Mouse (Mus musculus) intestine, embryonic 16.5 days (tissue): Measurements from ENCODE around the gene Cfdp1. TPM values are rescaled to one million over a fixed set of nuclear protein-coding genes. Genes with fewer than 3 reads are reported as not detected.

Experiments used
- ATAC-seq: fragments of 200-750 bp; cut with Nextera tagmentation; 2 replicates; pipeline ENCODE4 v1.8.0; 2017; ENCODE audit warnings: moderate TSS enrichment, moderate library complexity
- H3K27ac ChIP-seq: fragments of 300-500 bp; sonication (generic); 2 replicates; pipeline ENCODE4 v1.5.1; 2014; ENCODE audit warnings: mild to moderate bottlenecking, low read length
- H3K27me3 ChIP-seq: fragments of 300-500 bp; sonication (generic); replicated peaks from 2 replicates; pipeline ENCODE4 v1.6.1; 2014; ENCODE audit warnings: low read length, control low read depth, mixed read lengths; ENCODE audit not compliant: control insufficient read depth, insufficient read depth
- H3K36me3 ChIP-seq: fragments of 300-500 bp; sonication (generic); 2 replicates; pipeline ENCODE4 v1.6.1; 2014; ENCODE audit warnings: low read length, control low read depth; ENCODE audit not compliant: control insufficient read depth, insufficient read depth
- H3K4me1 ChIP-seq: fragments of 300-500 bp; sonication (generic); 2 replicates; pipeline ENCODE4 v1.6.1; 2014; ENCODE audit warnings: low read length, control low read depth, mixed read lengths; ENCODE audit not compliant: control insufficient read depth, insufficient read depth
- H3K4me2 ChIP-seq: fragments of 300-500 bp; sonication (generic); 2 replicates; pipeline ENCODE4 v1.6.1; 2014; ENCODE audit warnings: low read depth, low read length, control low read depth
- H3K4me3 ChIP-seq: fragments of 300-500 bp; sonication (generic); 2 replicates; pipeline ENCODE4 v1.5.1; 2014; ENCODE audit warnings: mild to moderate bottlenecking, low read length
- H3K9ac ChIP-seq: fragments of 300-500 bp; sonication (generic); 2 replicates; pipeline ENCODE4 v1.6.1; 2014; ENCODE audit warnings: low read depth, low read length
- H3K9me3 ChIP-seq: fragments of 300-500 bp; sonication (generic); 2 replicates; pipeline ENCODE4 v1.6.1; 2016; ENCODE audit warnings: low read length, control low read depth; ENCODE audit not compliant: control insufficient read depth
- WGBS: fragments of 180-500 bp; shearing (Covaris S2); extraction: QIAGEN DNeasy Blood & Tissue Kit; methylation state at CpG from one replicate; pipeline ENCODE4 v1.1.7; 2014; 5-methylcytosine and 5-hydroxymethylcytosine counted together
- polyA plus RNA-seq: library from polyadenylated mRNA; unstranded; fragments of >200 nt; fragmentation: Nextera tagmentation; extraction: Ambion mirVana; gene quantifications from 2 replicates; pipeline ENCODE4 v1.2.1, GENCODE M21; 2015

Gene Cfdp1
- polyA plus RNA-seq, 1 experiment from 2014 or later = 179 TPM

- no peaks in the 10 kb centered on the region for H3K9me3 ChIP-seq
- no peak overlapping the region for H3K4me2 ChIP-seq
- no peak for ATAC-seq
Measured at GRCm38 (mm10) chr8:111789639-111790038, 64.5 kb downstream of the Cfdp1 start.

GRCm38 (mm10) chr8:111789200-111789599 lies 64.9 kb downstream of the Cfdp1 start:
- no peaks in the 10 kb centered on the region for H3K36me3 ChIP-seq
- H3K4me2 ChIP-seq = no peak overlapping the region
- H3K27ac ChIP-seq = no peak overlapping the region

More at GRCm38 (mm10) chr8:111789639-111790038, 64.5 kb downstream of the Cfdp1 start:
- H3K27ac ChIP-seq = no peak overlapping the region
- H3K36me3 ChIP-seq = no peaks in the 10 kb centered on the region
- H3K27me3 ChIP-seq = no peaks in the 10 kb centered on the region
- no peak overlapping the region for H3K4me3 ChIP-seq
- no peak overlapping the region for H3K9ac ChIP-seq
- peaks cover 18% of the 10 kb centered on the region for H3K4me1 ChIP-seq

DNA sequence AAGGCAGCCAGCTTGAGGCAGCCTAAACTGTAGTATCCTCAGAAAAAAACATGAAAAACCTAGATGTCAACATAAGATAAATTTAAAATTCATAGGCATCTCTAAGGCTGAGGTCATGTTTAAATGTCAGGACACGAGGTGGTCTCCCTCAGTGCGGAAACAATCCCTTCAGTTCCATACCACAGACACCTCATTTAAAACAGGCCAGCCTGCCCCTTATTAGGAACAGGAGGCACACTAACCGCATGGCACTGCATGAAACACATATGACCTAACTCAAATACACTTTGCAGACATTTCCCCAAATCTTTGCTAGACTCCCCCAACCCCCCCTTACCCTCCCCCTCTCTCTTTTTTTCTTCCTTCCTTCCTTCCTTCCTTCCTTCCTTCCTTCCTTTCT lies 65.6 kb downstream of the Cfdp1 start:
- H3K36me3 ChIP-seq = no peaks in the 10 kb centered on the region
- no peaks in the 10 kb centered on the region for H3K9me3 ChIP-seq
- H3K9ac ChIP-seq = no peak overlapping the region
- no peaks in the 10 kb centered on the region for H3K27me3 ChIP-seq
- H3K4me2 ChIP-seq = no peak overlapping the region
- no peak for ATAC-seq
- H3K27ac ChIP-seq = no peak overlapping the region
- 78% methylated on average over 3 of the region's 3 CpGs for WGBS
- peaks cover 11% of the 10 kb centered on the region for H3K4me1 ChIP-seq
- H3K4me3 ChIP-seq = no peak overlapping the region

More at GRCm38 (mm10) chr8:111789200-111789599, 64.9 kb downstream of the Cfdp1 start:
- Histone ChIP-seq H3K9me3 (no peaks in the 10 kb centered on the region), H3K4me1 (peaks cover 14% of the 10 kb centered on the region), H3K9ac (no peak overlapping the region), H3K4me3 (no peak overlapping the region), H3K27me3 (no peaks in the 10 kb centered on the region)
- WGBS = 60% methylated on average over 4 of the region's 4 CpGs
- no peak for ATAC-seq

- H3K9ac ChIP-seq = 0 out of 2 replicates have a peak overlapping the region, but pooled peaks have one; percentile 25
- H3K27me3 ChIP-seq = no peaks in the 10 kb centered on the region
- H3K4me1 ChIP-seq = peaks cover 11% of the 10 kb centered on the region
- H3K9me3 ChIP-seq = no peaks in the 10 kb centered on the region
- WGBS = 70% methylated on average over 5 of the region's 5 CpGs
- no peak for ATAC-seq
- no peak overlapping the region for H3K4me3 ChIP-seq
- no peak overlapping the region for H3K4me2 ChIP-seq
- H3K27ac ChIP-seq = 0 out of 2 replicates have a peak overlapping the region, but pooled peaks have one; percentile 2
- no peaks in the 10 kb centered on the region for H3K36me3 ChIP-seq
Measured at GRCm38 (mm10) chr8:111788085-111788484, 66.0 kb downstream of the Cfdp1 start.

- peak overlapping the region; percentile 25; the same call in 1 of the 2 replicates for H3K9ac ChIP-seq
- peaks cover 7% of the 10 kb centered on the region for H3K4me1 ChIP-seq
- 47% methylated on average over 4 of the region's 4 CpGs for WGBS
- H3K27ac ChIP-seq = 0 out of 2 replicates have a peak overlapping the region, but pooled peaks have one; percentile 2
- no peak; the same call in 1 of the 2 replicates for ATAC-seq
- no peak overlapping the region for H3K4me2 ChIP-seq
- H3K9me3 ChIP-seq = no peaks in the 10 kb centered on the region
- H3K36me3 ChIP-seq = no peaks in the 10 kb centered on the region
- H3K27me3 ChIP-seq = no peaks in the 10 kb centered on the region
- no peak overlapping the region for H3K4me3 ChIP-seq
Measured at GRCm38 (mm10) chr8:111787683-111788082, 66.4 kb downstream of the Cfdp1 start.

DNA sequence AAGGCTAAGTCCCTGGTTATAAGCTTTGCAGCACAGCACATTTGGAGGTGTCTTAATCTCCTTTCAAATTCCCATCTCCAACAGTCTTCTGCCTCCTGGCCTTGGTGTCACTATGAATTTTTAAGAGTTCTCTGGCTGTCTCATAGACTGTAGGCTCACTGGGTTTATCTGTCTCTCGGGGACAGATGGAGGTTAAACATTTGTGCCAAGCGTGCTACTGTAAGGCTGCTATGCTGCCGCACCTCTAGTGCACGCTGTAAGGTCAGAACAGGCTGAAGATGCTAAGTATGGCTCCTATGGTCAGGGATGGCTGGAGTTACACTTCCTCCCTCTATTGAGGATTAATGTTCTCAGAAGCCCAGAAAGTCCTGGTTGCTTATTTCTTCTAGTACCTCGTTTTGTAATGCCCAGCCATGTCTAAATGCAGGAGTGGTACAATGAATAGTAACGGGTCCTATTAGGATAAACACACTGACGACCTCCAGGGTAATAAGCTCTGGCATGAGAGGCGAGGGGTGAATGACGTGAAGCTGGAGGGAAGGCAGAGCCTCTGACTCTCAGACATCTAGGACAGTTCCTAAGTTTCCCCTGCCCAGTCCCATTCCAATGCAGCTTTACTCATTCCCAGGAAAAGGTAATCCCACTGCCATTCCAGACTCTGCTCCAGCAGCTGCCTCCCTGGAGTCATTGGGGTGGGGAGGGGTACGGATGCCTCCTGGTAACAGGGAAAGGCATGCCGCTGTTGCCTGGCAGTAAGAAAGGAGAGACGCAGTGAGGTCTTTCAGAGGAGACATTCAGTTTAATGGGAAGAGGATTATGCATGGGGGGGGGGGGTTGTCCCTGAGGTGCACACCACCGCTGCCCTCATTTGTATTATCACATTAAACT lies 67.1 kb downstream of the Cfdp1 start:
- ATAC-seq = no peak
- no peak overlapping the region for H3K4me3 ChIP-seq
- no peak overlapping the region for H3K27ac ChIP-seq
- no peaks in the 10 kb centered on the region for H3K9me3 ChIP-seq
- peaks cover 7% of the 10 kb centered on the region for H3K4me1 ChIP-seq
- WGBS = 60% methylated on average over 13 of the region's 13 CpGs
- H3K27me3 ChIP-seq = no peaks in the 10 kb centered on the region
- H3K9ac ChIP-seq = no peak overlapping the region
- H3K36me3 ChIP-seq = no peaks in the 10 kb centered on the region
- no peak overlapping the region for H3K4me2 ChIP-seq

DNA sequence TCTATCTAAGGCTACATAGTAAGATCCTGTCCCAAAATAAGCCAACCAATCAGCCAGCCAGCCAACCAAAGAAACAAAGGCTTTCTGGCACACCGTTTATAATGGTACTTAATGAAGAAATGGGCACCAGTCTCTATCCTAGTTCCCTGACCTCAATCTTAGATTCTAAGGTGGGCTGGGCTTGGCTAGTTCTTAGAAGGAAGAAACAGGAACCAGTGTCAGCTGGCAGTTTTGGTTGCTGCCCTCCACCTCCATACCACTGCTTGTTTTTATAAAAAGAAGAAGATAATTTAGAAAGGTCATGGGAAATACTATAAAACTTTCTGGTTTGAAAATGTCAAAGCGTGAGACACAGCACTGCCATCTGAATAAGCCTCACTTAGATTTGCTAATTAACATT lies 68.0 kb downstream of the Cfdp1 start:
- WGBS = 93% methylated on average over 2 of the region's 2 CpGs
- no peak overlapping the region for H3K4me2 ChIP-seq
- H3K27me3 ChIP-seq = no peaks in the 10 kb centered on the region
- H3K36me3 ChIP-seq = no peaks in the 10 kb centered on the region
- ATAC-seq = no peak
- no peak overlapping the region for H3K27ac ChIP-seq
- H3K9ac ChIP-seq = no peak overlapping the region
- no peak overlapping the region for H3K4me3 ChIP-seq
- peaks cover 7% of the 10 kb centered on the region for H3K4me1 ChIP-seq
- H3K9me3 ChIP-seq = no peaks in the 10 kb centered on the region

GRCm38 (mm10) chr8:111782671-111783394 lies 71.3 kb downstream of the Cfdp1 start:
- peaks cover 2% of the 10 kb centered on the region; the same call in 1 of the 2 replicates for H3K36me3 ChIP-seq
- 83% methylated on average over 9 of the region's 9 CpGs for WGBS

GRCm38 (mm10) chr8:111782161-111782560 lies 71.9 kb downstream of the Cfdp1 start:
- WGBS = 73% methylated on average over 2 of the region's 2 CpGs
- Histone ChIP-seq H3K4me2 (no peak overlapping the region), H3K27ac (no peak overlapping the region), H3K36me3 (peaks cover 2% of the 10 kb centered on the region; the same call in 1 of the 2 replicates), H3K27me3 (no peaks in the 10 kb centered on the region), H3K4me3 (no peak overlapping the region), H3K4me1 (no peaks in the 10 kb centered on the region), H3K9ac (no peak overlapping the region), H3K9me3 (no peaks in the 10 kb centered on the region)
- ATAC-seq = no peak

More at GRCm38 (mm10) chr8:111782671-111783394, 71.3 kb downstream of the Cfdp1 start:
- Histone ChIP-seq H3K27me3 (no peaks in the 10 kb centered on the region), H3K9me3 (no peaks in the 10 kb centered on the region), H3K27ac (no peak overlapping the region), H3K9ac (no peak overlapping the region), H3K4me2 (no peak overlapping the region), H3K4me3 (no peak overlapping the region), H3K4me1 (peaks cover 4% of the 10 kb centered on the region; the same call in 1 of the 2 replicates)
- no peak for ATAC-seq
